Mouse (Mus musculus) heart, embryonic 10.5 days (tissue): Measurements from ENCODE around the gene Usp25. TPM values are rescaled to one million over a fixed set of nuclear protein-coding genes. Genes with fewer than 3 reads are reported as not detected.

Source experiments
- DNase-seq: peaks from one replicate; pipeline ENCODE4 v3.0.0-alpha.2; 2017; ENCODE audit warnings: low spot score
- H3K27ac ChIP-seq: fragments of 300-500 bp; sonication (generic); 2 replicates; pipeline ENCODE4 v1.5.1; 2016; ENCODE audit warnings: mild to moderate bottlenecking
- H3K27me3 ChIP-seq: fragments of 300-500 bp; sonication (generic); 2 replicates; pipeline ENCODE4 v1.6.1; 2016; ENCODE audit warnings: mild to moderate bottlenecking; ENCODE audit not compliant: poor library complexity, insufficient read depth, severe bottlenecking
- H3K36me3 ChIP-seq: fragments of 300-500 bp; sonication (generic); 2 replicates; pipeline ENCODE4 v1.6.1; 2016; ENCODE audit warnings: mild to moderate bottlenecking, moderate library complexity
- H3K4me1 ChIP-seq: fragments of 300-500 bp; sonication (generic); 2 replicates; pipeline ENCODE4 v1.6.1; 2016; ENCODE audit warnings: mild to moderate bottlenecking
- H3K4me3 ChIP-seq: fragments of 300-500 bp; sonication (generic); 2 replicates; pipeline ENCODE4 v1.5.1; 2016; ENCODE audit warnings: mild to moderate bottlenecking, moderate library complexity
- H3K9me3 ChIP-seq: fragments of 300-500 bp; sonication (generic); 2 replicates; pipeline ENCODE4 v1.6.1; 2016; ENCODE audit warnings: mild to moderate bottlenecking, moderate library complexity
- whole genome bisulfite sequencing: fragments of 180-500 bp; shearing (Covaris S2); methylation state at CpG from one replicate; pipeline ENCODE4 v1.1.7; 2016; 5-methylcytosine and 5-hydroxymethylcytosine counted together
- polyA plus RNA-seq: library from polyadenylated mRNA; unstranded; fragments of >200 nt; fragmentation: Nextera tagmentation; extraction: Ambion mirVana; gene quantifications from 2 replicates; pipeline ENCODE4 v1.2.1, GENCODE M21; 2016

The Usp25 gene
- polyA plus RNA-seq, 1 experiment from 2014 or later, result 20.8 TPM

DNA sequence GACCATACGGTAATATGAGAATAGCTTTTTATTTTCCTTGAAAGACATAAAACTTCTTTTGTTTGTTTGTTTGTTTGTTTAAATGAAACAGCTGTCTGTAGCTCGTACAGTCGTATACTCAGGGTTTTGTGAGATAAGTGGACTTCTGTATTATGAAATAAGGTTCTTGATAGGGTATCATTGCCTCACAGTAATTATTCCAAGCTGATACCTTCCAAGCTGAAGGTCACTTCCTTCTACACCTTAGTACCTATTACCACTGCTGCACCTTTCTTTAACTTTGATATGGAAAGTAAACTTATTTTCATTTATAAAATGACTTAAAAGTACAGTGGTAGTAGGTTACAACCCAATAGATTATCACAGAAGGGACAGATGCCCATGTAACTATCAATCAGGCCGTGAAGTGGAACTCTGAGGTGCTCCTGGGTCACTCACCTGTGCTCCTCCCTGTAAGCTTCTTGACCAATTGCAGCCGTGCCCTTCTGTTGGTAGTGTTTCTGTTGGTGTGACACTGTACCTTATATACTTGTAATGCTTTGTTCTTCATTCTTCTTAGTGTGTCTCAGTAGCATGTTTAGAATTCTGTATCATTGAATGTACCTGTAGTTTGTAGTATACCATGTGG lies 90.2 kb downstream of the Usp25 start:
- H3K4me1 ChIP-seq, result no peaks in the 10 kb centered on the region
- no peak overlapping the region for H3K4me3 ChIP-seq
- no peak for DNase-seq
- no peaks in the 10 kb centered on the region for H3K27me3 ChIP-seq
- no peak overlapping the region for H3K27ac ChIP-seq
- H3K36me3 ChIP-seq, result peaks cover 13% of the 10 kb centered on the region
- WGBS, result 94% methylated on average over 5 of the region's 5 CpGs
- no peaks in the 10 kb centered on the region for H3K9me3 ChIP-seq

DNA sequence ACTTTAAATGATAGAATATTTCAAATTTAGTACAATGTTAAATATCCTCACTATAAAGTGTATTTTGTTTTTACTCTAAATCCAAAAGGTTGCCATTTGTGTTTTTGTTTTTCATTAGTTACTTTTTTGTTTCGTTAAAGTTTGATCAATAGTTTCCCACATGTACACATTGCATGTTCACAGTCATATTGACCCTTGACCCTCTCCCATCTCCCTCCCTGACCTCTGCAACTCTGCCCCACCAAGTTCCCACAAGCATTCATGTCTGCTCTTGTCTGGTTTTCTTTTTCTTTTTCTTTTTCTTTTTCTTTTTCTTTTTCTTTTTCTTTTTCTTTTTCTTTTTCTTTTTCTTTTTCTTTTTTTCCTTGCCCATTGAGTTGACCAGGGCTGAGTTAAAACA lies 97.8 kb downstream of the Usp25 start:
- no peak for DNase-seq
- peaks cover 56% of the 10 kb centered on the region for H3K36me3 ChIP-seq
- no peak overlapping the region for H3K27ac ChIP-seq
- H3K27me3 ChIP-seq, result no peaks in the 10 kb centered on the region
- no peaks in the 10 kb centered on the region for H3K4me1 ChIP-seq
- no peaks in the 10 kb centered on the region for H3K9me3 ChIP-seq
- no peak overlapping the region for H3K4me3 ChIP-seq
- 88% methylated on average over 1 of the region's 1 CpGs for WGBS

DNA sequence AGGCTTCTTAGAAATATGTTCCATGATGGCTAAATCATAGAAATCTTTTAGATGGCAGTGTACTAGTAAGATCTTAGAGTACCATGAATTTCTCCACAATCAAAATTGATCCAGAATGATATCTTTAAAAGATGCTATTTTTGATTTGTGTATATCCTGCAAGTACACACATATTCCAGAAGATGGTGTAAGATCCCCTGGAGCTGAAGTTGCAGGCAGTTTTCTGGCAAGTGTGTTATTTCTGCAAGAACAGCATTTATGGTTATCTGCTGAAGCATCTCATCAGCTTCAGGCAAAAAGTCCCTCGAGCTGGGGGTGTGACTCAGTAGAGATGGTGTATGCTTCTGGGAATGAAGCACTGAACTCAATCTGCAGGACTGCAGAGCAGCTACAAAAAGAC lies 112.4 kb downstream of the Usp25 start:
- 51% methylated on average over 1 of the region's 1 CpGs for WGBS
- Histone ChIP-seq H3K4me3 (no peak overlapping the region), H3K4me1 (no peaks in the 10 kb centered on the region), H3K9me3 (no peaks in the 10 kb centered on the region), H3K27ac (no peak overlapping the region), H3K27me3 (no peaks in the 10 kb centered on the region), H3K36me3 (no peaks in the 10 kb centered on the region)
- DNase-seq, result no peak

GRCm38 (mm10) chr16:77128683-77129082 lies 115.2 kb downstream of the Usp25 start:
- DNase-seq, result no peak
- H3K4me1 ChIP-seq, result no peaks in the 10 kb centered on the region
- no peaks in the 10 kb centered on the region for H3K27me3 ChIP-seq
- no peaks in the 10 kb centered on the region for H3K9me3 ChIP-seq
- H3K4me3 ChIP-seq, result no peak overlapping the region
- WGBS, result 36% methylated on average over 5 of the region's 5 CpGs
- H3K27ac ChIP-seq, result no peak overlapping the region
- no peaks in the 10 kb centered on the region for H3K36me3 ChIP-seq

- no peak overlapping the region for H3K4me3 ChIP-seq
- 85% methylated on average over 5 of the region's 5 CpGs for WGBS
- no peaks in the 10 kb centered on the region for H3K27me3 ChIP-seq
- no peaks in the 10 kb centered on the region for H3K9me3 ChIP-seq
- DNase-seq, result no peak
- no peaks in the 10 kb centered on the region for H3K36me3 ChIP-seq
- no peaks in the 10 kb centered on the region for H3K4me1 ChIP-seq
- no peak overlapping the region for H3K27ac ChIP-seq
These were observed 119.5 kb downstream of the Usp25 start for GRCm38 (mm10) chr16:77133055-77133454.

GRCm38 (mm10) chr16:77140651-77141050 lies 127.1 kb downstream of the Usp25 start:
- WGBS, result 87% methylated on average over 7 of the region's 7 CpGs
- H3K4me1 ChIP-seq, result no peaks in the 10 kb centered on the region

GRCm38 (mm10) chr16:77146801-77147200 lies 133.3 kb downstream of the Usp25 start:
- no peak for DNase-seq
- Histone ChIP-seq H3K9me3 (no peaks in the 10 kb centered on the region), H3K4me1 (no peaks in the 10 kb centered on the region), H3K36me3 (no peaks in the 10 kb centered on the region), H3K4me3 (no peak overlapping the region), H3K27me3 (no peaks in the 10 kb centered on the region), H3K27ac (no peak overlapping the region)
- 91% methylated on average over 5 of the region's 5 CpGs for WGBS

More at GRCm38 (mm10) chr16:77140651-77141050, 127.1 kb downstream of the Usp25 start:
- Histone ChIP-seq H3K36me3 (no peaks in the 10 kb centered on the region), H3K9me3 (no peaks in the 10 kb centered on the region), H3K27me3 (no peaks in the 10 kb centered on the region), H3K27ac (no peak overlapping the region), H3K4me3 (no peak overlapping the region)
- DNase-seq, result no peak

- DNase-seq, result no peak
- 70% methylated on average over 8 of the region's 8 CpGs for WGBS
- Histone ChIP-seq H3K4me1 (no peaks in the 10 kb centered on the region), H3K4me3 (no peak overlapping the region), H3K27ac (no peak overlapping the region), H3K27me3 (no peaks in the 10 kb centered on the region), H3K36me3 (no peaks in the 10 kb centered on the region), H3K9me3 (no peaks in the 10 kb centered on the region)
These were observed 136.8 kb downstream of the Usp25 start for GRCm38 (mm10) chr16:77150338-77150737.

DNA sequence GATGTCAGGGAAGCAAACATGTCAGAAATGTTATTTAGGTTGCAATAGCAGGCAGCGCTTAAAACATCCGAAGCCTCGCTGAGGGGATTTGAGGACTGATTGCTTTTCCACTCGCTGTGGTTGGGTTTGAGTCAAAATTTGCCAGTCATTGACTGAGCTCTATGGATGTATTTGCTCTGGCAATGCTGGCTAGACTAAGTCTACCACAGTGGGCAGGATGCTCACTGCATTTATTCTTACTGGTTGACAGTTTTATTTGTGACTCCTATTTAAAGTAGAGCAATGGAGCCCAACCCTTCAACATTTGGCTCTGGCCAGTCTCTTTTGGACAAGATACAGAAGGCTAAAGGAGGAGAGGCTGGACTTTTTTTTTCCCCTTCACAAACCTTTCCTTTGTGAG lies 137.4 kb downstream of the Usp25 start:
- H3K4me1 ChIP-seq, result no peaks in the 10 kb centered on the region
- no peaks in the 10 kb centered on the region for H3K9me3 ChIP-seq
- WGBS, result 89% methylated on average over 4 of the region's 4 CpGs
- no peaks in the 10 kb centered on the region for H3K36me3 ChIP-seq
- H3K4me3 ChIP-seq, result no peak overlapping the region
- DNase-seq, result no peak
- H3K27me3 ChIP-seq, result no peaks in the 10 kb centered on the region
- no peak overlapping the region for H3K27ac ChIP-seq

DNA sequence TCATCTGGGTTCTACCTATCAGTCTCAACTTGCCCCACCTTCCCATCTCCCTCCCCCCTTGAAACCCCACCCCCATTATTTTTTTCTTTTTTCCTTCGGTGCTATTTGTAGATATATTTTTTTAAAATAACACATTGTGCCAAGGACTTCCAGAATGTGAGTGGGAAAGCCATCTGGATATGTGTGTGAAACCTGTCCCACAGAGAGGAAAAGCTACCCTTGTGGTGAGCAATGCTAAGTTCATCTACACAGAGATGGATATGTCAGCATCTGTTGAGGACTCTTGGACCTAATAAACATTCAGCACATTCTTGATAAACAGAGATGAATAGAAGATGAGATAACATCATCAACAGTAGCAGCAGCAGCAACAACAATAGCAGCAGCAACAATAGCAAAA lies 138.8 kb downstream of the Usp25 start:
- no peaks in the 10 kb centered on the region for H3K27me3 ChIP-seq
- H3K4me1 ChIP-seq, result no peaks in the 10 kb centered on the region
- H3K36me3 ChIP-seq, result no peaks in the 10 kb centered on the region
- no peak overlapping the region for H3K27ac ChIP-seq
- no peak overlapping the region for H3K4me3 ChIP-seq
- WGBS, result 89% methylated on average over 1 of the region's 1 CpGs
- no peak for DNase-seq
- H3K9me3 ChIP-seq, result no peaks in the 10 kb centered on the region

DNA sequence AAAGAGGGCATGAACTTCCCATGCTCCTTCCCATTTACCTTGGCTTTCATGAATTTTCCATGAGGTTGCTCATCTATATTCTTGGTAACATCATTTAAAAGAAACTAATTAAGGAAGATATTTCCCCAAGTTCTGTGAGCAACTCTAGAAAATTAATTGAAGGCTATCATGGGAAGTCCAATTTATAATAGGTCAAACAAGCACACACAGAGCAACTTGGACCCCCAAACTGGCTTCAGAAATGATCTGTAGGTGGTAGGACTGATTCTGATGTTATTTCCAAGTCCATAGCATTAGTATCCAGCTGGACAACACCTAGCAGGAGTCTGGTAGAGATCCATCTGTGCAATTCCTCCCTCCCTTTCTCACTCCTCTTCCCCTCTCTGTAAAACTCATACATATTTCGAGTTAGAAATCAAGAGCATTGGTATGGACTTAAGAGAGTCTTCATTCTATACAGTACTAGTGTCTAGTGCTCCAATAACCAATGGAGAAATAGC lies 139.8 kb downstream of the Usp25 start:
- no peak overlapping the region for H3K4me3 ChIP-seq
- DNase-seq, result no peak
- no peaks in the 10 kb centered on the region for H3K4me1 ChIP-seq
- H3K27ac ChIP-seq, result no peak overlapping the region
- no peaks in the 10 kb centered on the region for H3K9me3 ChIP-seq
- H3K36me3 ChIP-seq, result no peaks in the 10 kb centered on the region
- 53% methylated on average over 1 of the region's 1 CpGs for WGBS
- H3K27me3 ChIP-seq, result no peaks in the 10 kb centered on the region

DNA sequence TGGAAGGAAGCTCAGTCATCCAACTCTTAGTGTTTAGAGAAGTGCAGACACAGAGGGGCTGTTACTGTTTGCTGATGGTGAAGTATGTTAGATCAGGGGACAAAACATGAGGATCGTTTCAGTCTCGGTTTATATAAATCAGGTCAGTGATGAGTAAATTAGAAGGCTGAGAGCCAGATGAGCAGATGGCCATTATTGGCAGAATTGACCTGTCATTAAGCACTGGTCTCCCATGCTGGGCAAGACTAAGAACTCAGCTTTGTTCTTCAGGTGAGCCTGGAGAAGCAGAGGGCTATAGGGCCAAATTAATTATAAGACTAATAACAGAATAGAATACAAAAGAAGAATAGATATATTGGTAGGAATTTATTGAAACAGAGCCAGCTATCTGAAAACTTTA lies 140.3 kb downstream of the Usp25 start:
- Histone ChIP-seq H3K4me1 (no peaks in the 10 kb centered on the region), H3K27me3 (no peaks in the 10 kb centered on the region), H3K36me3 (no peaks in the 10 kb centered on the region), H3K9me3 (no peaks in the 10 kb centered on the region), H3K4me3 (no peak overlapping the region), H3K27ac (no peak overlapping the region)
- no peak for DNase-seq
- WGBS, result 89% methylated on average over 2 of the region's 2 CpGs

- no peak for DNase-seq
- H3K9me3 ChIP-seq, result no peaks in the 10 kb centered on the region
- no peak overlapping the region for H3K4me3 ChIP-seq
- H3K36me3 ChIP-seq, result no peaks in the 10 kb centered on the region
- H3K4me1 ChIP-seq, result no peaks in the 10 kb centered on the region
- WGBS, result 89% methylated on average over 1 of the region's 1 CpGs
- no peak overlapping the region for H3K27ac ChIP-seq
- H3K27me3 ChIP-seq, result no peaks in the 10 kb centered on the region
These were observed 141.3 kb downstream of the Usp25 start for GRCm38 (mm10) chr16:77154831-77155230.
